Mouse (Mus musculus) MEL (cell line): Measurements from ENCODE around the gene Alkbh7. TPM values are rescaled to one million over a fixed set of nuclear protein-coding genes. Genes with fewer than 3 reads are reported as not detected.

ENCODE experiments used
- DNase-seq: peaks from one replicate; pipeline ENCODE4 v3.0.0; 2011; ENCODE audit warnings: low read depth, low spot score
- H3K27ac ChIP-seq: 2 replicates; pipeline ENCODE4 v1.5.1; 2012; ENCODE audit warnings: low read depth, mild to moderate bottlenecking, control low read depth, low read length, moderate library complexity; ENCODE audit not compliant: control insufficient read depth
- H3K27me3 ChIP-seq, 2 experiments: fragments of 150-350 bp in 1 of 2; sonication (generic) in 1 of 2; 2 replicates each; pipeline ENCODE4 v1.6.1; 2012; ENCODE audit warnings: low read length in 2 of 2, mild to moderate bottlenecking in 2 of 2, improper control_type of control experiment in 1 of 2, moderate library complexity in 1 of 2; ENCODE audit not compliant: insufficient read depth in 2 of 2, control insufficient read depth in 1 of 2
- H3K36me3 ChIP-seq, 2 experiments: 2 replicates each; pipeline ENCODE4 v1.6.1; 2012 to 2014; ENCODE audit warnings: low read length in 2 of 2, improper control_type of control experiment in 1 of 2, inconsistent platforms in 1 of 2, mild to moderate bottlenecking in 1 of 2; ENCODE audit not compliant: insufficient read depth in 2 of 2, control insufficient read depth in 1 of 2
- H3K4me1 ChIP-seq, 2 experiments: fragments of 150-350 bp in 1 of 2; sonication (generic) in 1 of 2; 2 replicates each; pipeline ENCODE4 v1.6.1; 2012; ENCODE audit warnings: low read length in 2 of 2, improper control_type of control experiment in 1 of 2, mild to moderate bottlenecking in 1 of 2; ENCODE audit not compliant: insufficient read depth in 2 of 2, control insufficient read depth in 1 of 2
- H3K4me3 ChIP-seq, 2 experiments: fragments of 150-350 bp in 1 of 2; sonication (generic) in 1 of 2; 2 replicates each; pipeline ENCODE4 v1.5.1; 2012; ENCODE audit warnings: low read depth in 2 of 2, low read length in 2 of 2, mild to moderate bottlenecking in 2 of 2, moderate library complexity in 2 of 2, control low read depth in 1 of 2, improper control_type of control experiment in 1 of 2; ENCODE audit not compliant: control insufficient read depth in 1 of 2, insufficient read depth in 1 of 2
- H3K79me2 ChIP-seq: 2 replicates; pipeline ENCODE4 v1.6.1; 2012; ENCODE audit warnings: mild to moderate bottlenecking, low read length, moderate library complexity; ENCODE audit not compliant: control insufficient read depth, poor library complexity, insufficient read depth
- H3K9ac ChIP-seq: 2 replicates; pipeline ENCODE4 v1.6.1; 2012; ENCODE audit warnings: low read depth, mild to moderate bottlenecking, control low read depth, low read length, moderate library complexity; ENCODE audit not compliant: control insufficient read depth, poor library complexity, severe bottlenecking
- H3K9me3 ChIP-seq: fragments of 150-350 bp; sonication (generic); replicated peaks from 2 replicates; pipeline ENCODE4 v1.6.1; 2012; ENCODE audit warnings: mild to moderate bottlenecking, low read length, improper control_type of control experiment, moderate library complexity; ENCODE audit not compliant: insufficient read depth
- CHD1 ChIP-seq: IDR thresholded peaks from 2 replicates; pipeline ENCODE4 v1.6.1; 2012; ENCODE audit warnings: low read depth, mild to moderate bottlenecking, inconsistent platforms, low read length, improper control_type of control experiment
- E2F4 ChIP-seq: IDR thresholded peaks from 2 replicates; pipeline ENCODE4 v1.6.1; 2011; ENCODE audit warnings: low read depth, low read length, improper control_type of control experiment, borderline replicate concordance
- ELF1 ChIP-seq: IDR thresholded peaks from 2 replicates; pipeline ENCODE4 v1.6.1; 2014; ENCODE audit warnings: low read depth, mild to moderate bottlenecking, inconsistent platforms, low read length, improper control_type of control experiment, moderate library complexity
- EP300 ChIP-seq, 2 experiments: IDR thresholded peaks; 2 replicates each; pipeline ENCODE4 v1.6.1; 2011; ENCODE audit warnings: improper control_type of control experiment in 2 of 2, low read length in 2 of 2, low read depth in 1 of 2, mild to moderate bottlenecking in 1 of 2
- GABPA ChIP-seq: IDR thresholded peaks from 2 replicates; pipeline ENCODE4 v1.6.1; 2012; ENCODE audit warnings: low read depth, mild to moderate bottlenecking, inconsistent platforms, low read length, improper control_type of control experiment, moderate library complexity
- JUND ChIP-seq: IDR thresholded peaks from 2 replicates; pipeline ENCODE4 v1.6.1; 2011; ENCODE audit warnings: low read depth, mild to moderate bottlenecking, improper control_type of control experiment, low read length
- KAT2A ChIP-seq: conservative IDR thresholded peaks from 2 replicates; pipeline ENCODE4 v1.6.1; 2012; ENCODE audit warnings: low read depth, low read length, improper control_type of control experiment, inconsistent platforms
- MAFK ChIP-seq: IDR thresholded peaks from 2 replicates; pipeline ENCODE4 v1.6.1; 2011; ENCODE audit warnings: low read depth, mild to moderate bottlenecking, low read length, improper control_type of control experiment, borderline replicate concordance
- MAZ ChIP-seq: IDR thresholded peaks from 2 replicates; pipeline ENCODE4 v1.6.1; 2012; ENCODE audit warnings: low read depth, mild to moderate bottlenecking, inconsistent platforms, low read length, improper control_type of control experiment
- MYC ChIP-seq: IDR thresholded peaks from 2 replicates; pipeline ENCODE4 v1.6.1; 2011; ENCODE audit warnings: low read depth, mild to moderate bottlenecking, low read length, improper control_type of control experiment, moderate library complexity
- NELFE ChIP-seq: IDR thresholded peaks from 2 replicates; pipeline ENCODE4 v1.6.1; 2011; ENCODE audit warnings: low read depth, low read length, improper control_type of control experiment
- NRF1 ChIP-seq: IDR thresholded peaks from 2 replicates; pipeline ENCODE4 v1.6.1; 2014; ENCODE audit warnings: low read depth, mild to moderate bottlenecking, inconsistent platforms, low read length, improper control_type of control experiment, moderate library complexity; ENCODE audit not compliant: poor library complexity, insufficient read depth, severe bottlenecking
- POLR2A ChIP-seq, 2 experiments: IDR thresholded peaks; 2 replicates each; pipeline ENCODE4 v1.6.1; 2011 to 2012; ENCODE audit warnings: low read length in 2 of 2, mild to moderate bottlenecking in 2 of 2, control low read depth in 1 of 2, improper control_type of control experiment in 1 of 2, low read depth in 1 of 2, moderate library complexity in 1 of 2; ENCODE audit not compliant: control insufficient read depth in 1 of 2, insufficient read depth in 1 of 2, poor library complexity in 1 of 2
- POLR2AphosphoS2 ChIP-seq: IDR thresholded peaks from 2 replicates; pipeline ENCODE4 v1.6.1; 2011; ENCODE audit warnings: low read length, improper control_type of control experiment
- POLR2AphosphoS5 ChIP-seq: IDR thresholded peaks from 2 replicates; pipeline ENCODE4 v1.6.1; 2012; ENCODE audit warnings: low read depth, borderline replicate concordance, mild to moderate bottlenecking, inconsistent platforms, low read length, moderate library complexity, mixed read lengths
- RAD21 ChIP-seq: IDR thresholded peaks from 2 replicates; pipeline ENCODE4 v1.6.1; 2011; ENCODE audit warnings: mild to moderate bottlenecking, low read depth, low read length, improper control_type of control experiment
- RCOR1 ChIP-seq: IDR thresholded peaks from 2 replicates; pipeline ENCODE4 v1.6.1; 2012; ENCODE audit warnings: low read depth, mild to moderate bottlenecking, inconsistent platforms, low read length, improper control_type of control experiment
- TBP ChIP-seq: IDR thresholded peaks from 2 replicates; pipeline ENCODE4 v1.8.0; 2011; ENCODE audit warnings: low read depth, low read length, improper control_type of control experiment
- TCF12 ChIP-seq: IDR thresholded peaks from 2 replicates; pipeline ENCODE4 v1.6.1; 2014; ENCODE audit warnings: low read depth, mild to moderate bottlenecking, inconsistent platforms, low read length, improper control_type of control experiment, moderate library complexity
- ZKSCAN1 ChIP-seq: IDR thresholded peaks from 2 replicates; pipeline ENCODE4 v1.6.1; 2012; ENCODE audit warnings: low read depth, mild to moderate bottlenecking, inconsistent platforms, low read length, improper control_type of control experiment, moderate library complexity
- ZNF384 ChIP-seq: IDR thresholded peaks from 2 replicates; pipeline ENCODE4 v1.6.1; 2012; ENCODE audit warnings: low read depth, mild to moderate bottlenecking, inconsistent platforms, low read length, improper control_type of control experiment
- polyA plus RNA-seq, 2 experiments: library from polyadenylated mRNA; stranded (reverse) in 1 of 2; unstranded in 1 of 2; fragments of >175 nt in 1 of 2; fragments of >200 nt in 1 of 2; gene quantifications; 2 replicates each; pipeline versions ENCODE4 v1.2.1 to v1.2.4; 2012; ENCODE audit warnings: low replicate concordance in 2 of 2, low read depth in 1 of 2; ENCODE audit not compliant: insufficient read length in 2 of 2, insufficient read depth in 1 of 2, missing spikeins in 1 of 2
- total RNA-seq: library from RNA; depleted of rRNA; stranded (reverse); fragments of 300-350 nt; gene quantifications from 2 replicates; pipeline ENCODE4 v1.2.3, GENCODE M21; 2012

Gene Alkbh7
- total and polyA plus RNA-seq, 3 experiments, result 18.9 to 26.4 TPM; not detected in 1

GRCm38 (mm10) chr17:56963646-56964045 is 33.5 kb upstream of the Alkbh7 start (continued):
- TF ChIP-seq CHD1, result no peak

GRCm38 (mm10) chr17:56969321-56969720 is 27.8 kb upstream of the Alkbh7 start:
- H3K79me2 ChIP-seq, result no peaks in the 10 kb centered on the region
- DNase-seq, result no peak
- no peak overlapping the region for H3K27ac ChIP-seq
- no peaks in the 10 kb centered on the region for H3K4me1 ChIP-seq
- H3K4me3 ChIP-seq, result no peak overlapping the region
- H3K27me3 ChIP-seq, result peaks cover 12 to 48% of the 10 kb centered on the region in 2 experiments
- H3K9me3 ChIP-seq, result no peaks in the 10 kb centered on the region
- H3K36me3 ChIP-seq, result no peaks in the 10 kb centered on the region
- no peak for TF ChIP-seq TBP
- no peak for TF ChIP-seq POLR2AphosphoS2
- TF ChIP-seq JUND, result no peak
- TF ChIP-seq NELFE, result no peak
- no peak for TF ChIP-seq MAFK
- TF ChIP-seq MAZ, result no peak
- no peak for TF ChIP-seq KAT2A
- no peak for TF ChIP-seq ELF1
- no peak for TF ChIP-seq POLR2AphosphoS5
- TF ChIP-seq TCF12, result no peak
- TF ChIP-seq ZNF384, result no peak
- TF ChIP-seq MYC, result no peak
- TF ChIP-seq, all 39 proteins: peak for 0
- no peak overlapping the region for H3K9ac ChIP-seq

- peaks cover 10 to 46% of the 10 kb centered on the region in 2 experiments for H3K27me3 ChIP-seq
- DNase-seq, result no peak
- H3K4me1 ChIP-seq, result no peaks in the 10 kb centered on the region
- no peak overlapping the region for H3K4me3 ChIP-seq
- TF ChIP-seq TBP (no peak), MAZ (no peak), TCF12 (no peak), ZKSCAN1 (no peak), GABPA (no peak), RAD21 (no peak), EP300 (IDR thresholded peaks at IDR 0.05; ENCODE audit: low read depth in 1 of 2, low read length in 2 of 2) (no peak), E2F4 (no peak), RCOR1 (no peak), ELF1 (no peak), NRF1 (no peak), POLR2A (IDR thresholded peaks at IDR 0.05; ENCODE audit: control insufficient read depth in 1 of 2, insufficient read depth in 1 of 2, low read depth in 1 of 2, low read length in 2 of 2, poor library complexity in 1 of 2) (no peak)
- H3K9ac ChIP-seq, result no peak overlapping the region
- no peaks in the 10 kb centered on the region for H3K36me3 ChIP-seq
- H3K79me2 ChIP-seq, result no peaks in the 10 kb centered on the region
- no peak overlapping the region for H3K27ac ChIP-seq
- no peaks in the 10 kb centered on the region for H3K9me3 ChIP-seq
Measured at GRCm38 (mm10) chr17:56970081-56970480, 27.1 kb upstream of the Alkbh7 start.
